Mouse (Mus musculus): ENCODE measurements around the gene Suv39h2.

- no peak for TF ChIP-seq CTCF (IDR thresholded peaks at IDR 0.05; ENCODE audit: borderline replicate concordance, insufficient read depth, low read depth, low read length)
- TF ChIP-seq POLR2A (IDR thresholded peaks at IDR 0.05; ENCODE audit: borderline replicate concordance, insufficient read depth, low read length), result no peak
These were observed 30.6 kb downstream of the Suv39h2 start for GRCm38 (mm10) chr2:3444206-3444605.
